Mouse (Mus musculus) megakaryocyte-erythroid progenitor cell, adult 5 weeks (primary cell): ENCODE results near the gene Snrpd2. TPM values are rescaled to one million over a fixed set of nuclear protein-coding genes. Genes with fewer than 3 reads are reported as not detected.

ENCODE experiments used
- polyA plus RNA-seq: library from polyadenylated mRNA; stranded (reverse); fragments of >175 nt; gene quantifications from 2 replicates; pipeline ENCODE4 v1.2.3, GENCODE M21; 2012

Snrpd2 gene
- 52.2 and 53.2 TPM in 2 replicates for polyA plus RNA-seq

GRCm38 (mm10) chr7:19149626-19150025 lies at the start of gene Snrpd2:
TSS of gene Snrpd2 (plus strand) at chr7:19149722.

GRCm38 (mm10) chr7:19118028-19118771 lies 31.3 kb upstream of the Snrpd2 start, which contains the start of gene Gm4969:
TSS of gene Gm4969 (minus strand) at chr7:19118368.

GRCm38 (mm10) chr7:19119631-19120429 lies 29.7 kb upstream of the Snrpd2 start, which contains the start of gene Fbxo46:
TSS of gene Fbxo46 (plus strand) at chr7:19119859.

GRCm38 (mm10) chr7:19148875-19149541 lies 514 bp upstream of the Snrpd2 start, which contains the start of gene Qpctl:
TSS of gene Qpctl (minus strand) at chr7:19149291.

GRCm38 (mm10) chr7:19165656-19166423 lies 16.3 kb downstream of the Snrpd2 start, which contains the start of gene Gipr:
TSS of gene Gipr (minus strand) at chr7:19166127.

GRCm38 (mm10) chr7:19175708-19176515 lies 26.4 kb downstream of the Snrpd2 start, which contains the start of gene Eml2:
TSS of gene Eml2 (plus strand) at chr7:19176421.

Other genes with a start within 250 kb of the Snrpd2 start
- gene Ccdc61, start 239.3 kb upstream of the Snrpd2 start, polyA plus RNA-seq = 61.5 and 67.8 TPM in 2 replicates
- gene Nova2, start 223.8 kb upstream of the Snrpd2 start, polyA plus RNA-seq = 0.02 and 0.05 TPM in 2 replicates
- not detected in 2 replicates for gene Nanos2, start 162.3 kb upstream of the Snrpd2 start, polyA plus RNA-seq
- gene Mypop, start 158.5 kb upstream of the Snrpd2 start, polyA plus RNA-seq = 0.44 and 0.51 TPM in 2 replicates
- 99.0 and 114 TPM in 2 replicates for gene Irf2bp1, start 145.7 kb upstream of the Snrpd2 start, polyA plus RNA-seq
- not detected in 2 replicates for gene Foxa3, start 126.2 kb upstream of the Snrpd2 start, polyA plus RNA-seq
- 198 and 236 TPM in 2 replicates for gene Sympk, start 125.3 kb upstream of the Snrpd2 start, polyA plus RNA-seq
- 0.05 TPM in 1 of 2 replicates, not detected in the other for gene Rsph6a, start 95.0 kb upstream of the Snrpd2 start, polyA plus RNA-seq
- 41.0 and 66.8 TPM in 2 replicates for gene Dmwd, start 73.5 kb upstream of the Snrpd2 start, polyA plus RNA-seq
- 13.5 and 23.0 TPM in 2 replicates for gene Dmpk, start 65.9 kb upstream of the Snrpd2 start, polyA plus RNA-seq
- 13.5 and 23.0 TPM in 2 replicates for gene Six5, start 55.1 kb upstream of the Snrpd2 start, polyA plus RNA-seq
- 0.06 TPM in 1 of 2 replicates, not detected in the other for gene Gm4969, start 31.4 kb upstream of the Snrpd2 start, polyA plus RNA-seq
- 16.3 and 20.9 TPM in 2 replicates for gene Fbxo46, start 29.9 kb upstream of the Snrpd2 start, polyA plus RNA-seq
- gene Qpctl, start 431 bp upstream of the Snrpd2 start, polyA plus RNA-seq = 11.6 and 14.2 TPM in 2 replicates
- 0.02 and 0.15 TPM in 2 replicates for gene Gipr, start 16.4 kb downstream of the Snrpd2 start, polyA plus RNA-seq
- gene Eml2, start 26.7 kb downstream of the Snrpd2 start, polyA plus RNA-seq = 19.2 and 24.7 TPM in 2 replicates
- 0.10 and 0.34 TPM in 2 replicates for gene Gpr4, start 62.8 kb downstream of the Snrpd2 start, polyA plus RNA-seq
- gene Opa3, start 78.6 kb downstream of the Snrpd2 start, polyA plus RNA-seq = 15.0 and 16.4 TPM in 2 replicates
- gene Vasp, start 122.1 kb downstream of the Snrpd2 start, polyA plus RNA-seq = 292 and 301 TPM in 2 replicates
- 0.04 and 1.4 TPM in 2 replicates for gene Ppm1n, start 130.3 kb downstream of the Snrpd2 start, polyA plus RNA-seq
- gene Rtn2, start 132.9 kb downstream of the Snrpd2 start, polyA plus RNA-seq = 0.21 and 0.27 TPM in 2 replicates
- 1,389 and 2,050 TPM in 2 replicates for gene Fosb, start 160.3 kb downstream of the Snrpd2 start, polyA plus RNA-seq
- gene Ercc1, start 195.1 kb downstream of the Snrpd2 start, polyA plus RNA-seq = 101 and 103 TPM in 2 replicates
- 27.5 and 29.4 TPM in 2 replicates for gene Cd3eap, start 209.8 kb downstream of the Snrpd2 start, polyA plus RNA-seq
- 25.2 and 26.0 TPM in 2 replicates for gene Ppp1r13l, start 210.0 kb downstream of the Snrpd2 start, polyA plus RNA-seq
- 53.5 and 65.8 TPM in 2 replicates for gene Ercc2, start 232.3 kb downstream of the Snrpd2 start, polyA plus RNA-seq